Comparison of ENCODE assay signal across 22 mouse cellular contexts in the genomic region with DNA sequence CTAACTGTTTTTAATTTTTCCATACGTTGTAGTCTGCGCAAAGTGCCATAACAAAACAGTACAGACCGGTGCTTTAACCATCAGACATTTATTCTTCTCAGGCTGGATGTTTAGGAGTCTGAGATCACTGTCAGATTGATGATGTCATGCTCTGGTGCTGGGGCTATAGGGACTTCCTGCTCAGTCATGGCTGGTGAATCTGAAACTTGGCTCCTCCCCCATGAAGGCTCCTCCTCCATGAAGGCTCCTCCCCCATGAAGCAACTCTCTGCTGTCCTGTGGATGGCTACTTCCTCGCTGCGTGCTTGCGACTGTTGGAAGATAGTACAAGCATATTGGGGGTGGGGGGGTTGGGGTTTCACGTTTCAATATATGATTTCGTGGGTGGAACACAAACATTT. TPM values are rescaled to one million over a fixed set of nuclear protein-coding genes. Genes with fewer than 3 reads are reported as not detected.
DNase-seq lines count a peak whose midpoint lies in the region; ATAC-seq and TF ChIP-seq lines count a peak whose summit lies in the region.
"Had no signal": no experiment of that assay in that cellular context is flagged by ENCODE, and none has a peak within 500 bp of the region (broad histone marks: within the 10 kb centered on the region; RNA-seq: fewer than 3 reads in every experiment).

No protein-coding gene starts in this region.

- no peaks in the 10 kb centered on the region for H3K4me1 ChIP-seq in MEL (ENCODE audit: control insufficient read depth in 1 of 2, insufficient read depth in 2 of 2, low read length in 2 of 2)

- TF ChIP-seq EP300 in MEL (IDR thresholded peaks at IDR 0.05; ENCODE audit: low read depth in 1 of 2, low read length in 2 of 2), result no peak

- H3K27ac ChIP-seq in MEL (ENCODE audit: control insufficient read depth, low read depth, low read length), result no peak overlapping the region
- H3K27ac ChIP-seq: forebrain, embryonic 13.5 days; hindbrain, embryonic 12.5 days; limb, embryonic 15.5 days had no signal

- H3K27me3 ChIP-seq in MEL (ENCODE audit: control insufficient read depth in 1 of 2, insufficient read depth in 2 of 2, low read length in 2 of 2), result no peaks in the 10 kb centered on the region; a peak in 2 of 4 replicates
- H3K27me3 ChIP-seq: heart, embryonic 12.5 days had no signal

- TF ChIP-seq CTCF in MEL (IDR thresholded peaks at IDR 0.05 in 2 of 3, conservative IDR thresholded peaks at IDR 0.05 in 1 of 3; ENCODE audit: control insufficient read depth in 1 of 3, insufficient read depth in 1 of 3, low read depth in 2 of 3, low read length in 3 of 3, poor library complexity in 1 of 3, severe bottlenecking in 1 of 3), result no peak

- no peak for ATAC-seq in CD4-positive, CD25-positive, alpha-beta regulatory T cell, adult 4 months
- 0 out of 2 replicates have a peak, but pooled peaks have one; percentile 45 for ATAC-seq in megakaryocyte, adult 5-6 weeks (ENCODE audit: poor library complexity, severe bottlenecking)
- ATAC-seq: forebrain, embryonic 13.5 days had no signal

- no peak for TF ChIP-seq POLR2A in MEL (IDR thresholded peaks at IDR 0.05; ENCODE audit: control insufficient read depth in 1 of 2, insufficient read depth in 1 of 2, low read depth in 1 of 2, low read length in 2 of 2, poor library complexity in 1 of 2)

- no peaks in the 10 kb centered on the region for H3K36me3 ChIP-seq in MEL (ENCODE audit: control insufficient read depth in 1 of 2, insufficient read depth in 2 of 2, low read length in 2 of 2)
- H3K36me3 ChIP-seq: G1E; heart, embryonic 12.5 days; hindbrain, embryonic 12.5 days; limb, embryonic 15.5 days had no signal

- TF ChIP-seq RAD21 in MEL (IDR thresholded peaks at IDR 0.05; ENCODE audit: low read depth, low read length), result no peak

- no peak overlapping the region for H3K4me3 ChIP-seq in MEL (ENCODE audit: control insufficient read depth in 1 of 2, insufficient read depth in 1 of 2, low read depth in 2 of 2, low read length in 2 of 2)
- H3K4me3 ChIP-seq: erythroblast, embryonic 14.5 days; forebrain, embryonic 13.5 days; heart, embryonic 12.5 days; hindbrain, embryonic 12.5 days; limb, embryonic 15.5 days; megakaryocyte, embryonic 14.5 days had no signal

- H3K9ac ChIP-seq in MEL (ENCODE audit: control insufficient read depth, low read depth, low read length, poor library complexity, severe bottlenecking), result no peak overlapping the region
- H3K9ac ChIP-seq: forebrain, embryonic 13.5 days; heart, embryonic 12.5 days; hindbrain, embryonic 12.5 days; limb, embryonic 15.5 days had no signal

- no peaks in the 10 kb centered on the region for H3K9me3 ChIP-seq in MEL (replicated peaks; ENCODE audit: insufficient read depth, low read length)
- H3K9me3 ChIP-seq: forebrain, embryonic 13.5 days; G1E; heart, embryonic 12.5 days; hindbrain, embryonic 12.5 days; limb, embryonic 15.5 days; megakaryocyte, embryonic 14.5 days had no signal

- DNase-seq in CD4-positive, CD25-positive, alpha-beta regulatory T cell, adult 2 months (ENCODE audit: low read depth, low spot score), result peak; percentile 26
- DNase-seq in 3T3-L1 (ENCODE audit: low read depth, low spot score) (peak; percentile 46), MEL (ENCODE audit: low read depth, low spot score) (peak; percentile 50)
- no peak for DNase-seq in spleen, adult 18-20 months
- no peak for DNase-seq in layer of hippocampus, adult 8-10 months (ENCODE audit: low spot score in 2 of 2)
- DNase-seq in urinary bladder, postnatal 36 days (ENCODE audit: low spot score in 2 of 2), result no peak
- DNase-seq: adrenal gland, adult 8-10 months; cerebellum, adult 8-10 months; gastrocnemius, postnatal 14 days; heart, postnatal 14 days; kidney, adult 11 months; lung, postnatal 10 days; right cerebral cortex, postnatal 4 days had no signal

- no peaks in the 10 kb centered on the region for H3K79me2 ChIP-seq in MEL (ENCODE audit: control insufficient read depth, insufficient read depth, low read length, poor library complexity)

TF ChIP-seq in MEL, 35 proteins besides CTCF, POLR2A, EP300 and RAD21:
- TF ChIP-seq ZMIZ1 (IDR thresholded peaks at IDR 0.05; ENCODE audit: low read depth, low read length), result no peak
- no peak for TF ChIP-seq MEF2A (IDR thresholded peaks at IDR 0.05; ENCODE audit: extremely low read depth, insufficient replicate concordance, low read depth, low read length, poor library complexity, severe bottlenecking)
- TF ChIP-seq MAZ (IDR thresholded peaks at IDR 0.05; ENCODE audit: low read depth, low read length), result no peak
- TF ChIP-seq MYB (IDR thresholded peaks at IDR 0.05; ENCODE audit: low read depth, low read length), result no peak
- TF ChIP-seq RCOR1 (IDR thresholded peaks at IDR 0.05; ENCODE audit: low read depth, low read length), result no peak
- no peak for TF ChIP-seq TAL1 (IDR thresholded peaks at IDR 0.05; ENCODE audit: low read length)

RNA-seq across cellular contexts. Expression of a gene that starts 10.2 kb away (rescaled TPM):
- polyA plus RNA-seq in CD4-positive, CD25-positive, alpha-beta regulatory T cell, adult 4 months (2017; shearing (Covaris generic)), result 1 to 10 TPM in 1 of 2 experiments, under 1 TPM in 1; 0.30 to 3.9 TPM
- not detected in 2 replicates for total RNA-seq in MEL (2012; rRNA removed)
- polyA plus RNA-seq in MEL (2012; ENCODE audit: insufficient read depth in 1 of 2, insufficient read length in 2 of 2, low read depth in 1 of 2, low replicate concordance in 2 of 2, missing spikeins in 1 of 2), result under 1 TPM in 1 of 2 experiments, not detected in 1; 0.04 TPM
- total RNA-seq in megakaryocyte, adult 5-6 weeks (2015), result 0.09 and 0.25 TPM in 2 replicates
- 0.33 TPM in 1 of 2 replicates, not detected in the other for total RNA-seq in megakaryocyte, adult 5-6 weeks (2017)
- 1 to 10 TPM; 2.8 to 5.3 (median 3.4) TPM for total RNA-seq in layer of hippocampus, adult 8-10 months (2022)
- polyA plus RNA-seq: erythroblast, embryonic 14.5 days; G1E had no signal

Comparison
In these comparisons a context has a peak if more than half of its experiments do, and no peak if none do; other contexts are left out.
1. DNase-seq: peak in CD4-positive, CD25-positive, alpha-beta regulatory T cell, adult 2 months (single experiment), 3T3-L1 (single experiment) and MEL (single experiment); none in spleen, adult 18-20 months (0 of 2), layer of hippocampus, adult 8-10 months (0 of 2) and urinary bladder, postnatal 36 days (0 of 2).